Mouse (Mus musculus) embryonic fibroblast, embryonic 13.5 days (primary cell): Measurements from ENCODE around the gene Gm49378.

Experiments used
- CTCF ChIP-seq: IDR thresholded peaks from 2 replicates; pipeline ENCODE4 v1.5.1; 2011; ENCODE audit warnings: mild to moderate bottlenecking, control low read depth, low read length, moderate library complexity, borderline replicate concordance; ENCODE audit not compliant: insufficient read depth
- POLR2A ChIP-seq: IDR thresholded peaks from 2 replicates; pipeline ENCODE4 v1.6.1; 2011; ENCODE audit warnings: low read depth, mild to moderate bottlenecking, control low read depth, low read length, moderate library complexity

- TF ChIP-seq CTCF, result no peak
- TF ChIP-seq POLR2A, result no peak
Measured at GRCm38 (mm10) chr14:55637795-55638194, at the start of gene Gm49378.
